Mouse (Mus musculus) heart, postnatal 10 days (tissue): Measurements from ENCODE around the gene Rpl10-ps3. TPM values are rescaled to one million over a fixed set of nuclear protein-coding genes. Genes with fewer than 3 reads are reported as not detected.

Experiments
- DNase-seq, 2 experiments: peaks; one replicate each; pipeline ENCODE4 v3.0.0; 2021
- intact Hi-C: fragments of 180-260 bp; cut with DNase I; formaldehyde crosslinking; loops from one replicate; pipeline ENCODE4 v1.15.1; 2025
- total RNA-seq, 2 experiments: library from RNA; stranded (reverse); gene quantifications; 2 replicates each; pipeline ENCODE4 v1.2.3; 2021

Rpl10-ps3 gene
- total RNA-seq, 2 experiments from 2014 or later = 583 to 589 TPM

DNA sequence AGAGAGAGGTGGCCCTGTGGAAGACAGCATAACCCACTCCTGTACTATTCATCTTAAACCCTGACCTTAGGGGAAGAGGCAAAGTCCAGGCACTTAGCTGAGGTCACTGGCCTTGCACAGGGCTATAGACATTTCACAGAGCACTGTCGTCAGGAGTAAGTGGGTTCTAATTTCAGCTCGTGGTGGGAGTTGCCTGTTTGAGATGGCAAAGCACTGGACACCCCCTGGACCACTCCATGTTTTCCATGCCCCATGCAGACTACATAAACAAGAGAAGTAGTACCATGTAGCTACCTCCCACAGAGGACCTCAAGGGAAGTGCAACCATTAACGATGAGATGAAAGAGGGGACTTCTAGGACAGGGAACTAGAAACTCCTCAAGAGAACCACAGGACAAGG lies 29.1 kb downstream of the Rpl10-ps3 start:
- intact Hi-C loops = no loop called here
- no peak for DNase-seq

DNA sequence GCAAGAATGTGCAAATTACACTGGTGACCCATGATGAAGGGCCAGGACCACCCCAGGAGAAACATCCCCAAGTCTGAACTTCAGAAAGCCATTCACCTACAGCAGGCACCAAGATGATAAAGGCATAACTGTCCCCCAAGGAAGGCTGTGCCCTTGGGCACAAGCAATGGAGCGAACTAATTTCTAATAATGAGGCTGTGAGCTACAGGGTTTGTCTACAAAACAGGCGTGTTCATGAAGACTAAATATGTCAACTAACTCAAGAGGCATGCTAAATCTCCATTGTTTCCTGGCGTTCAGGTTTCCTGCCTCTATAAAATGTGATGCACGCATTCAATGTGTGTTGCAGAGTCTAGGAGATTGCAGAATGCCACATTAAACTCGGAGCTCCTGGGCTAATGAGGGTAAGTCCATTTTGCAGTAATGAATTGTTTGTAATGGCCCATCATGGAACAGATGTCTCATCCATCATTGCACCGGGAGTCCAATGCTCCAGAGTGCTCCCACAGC lies 33.7 kb downstream of the Rpl10-ps3 start:
- no peak for DNase-seq
- intact Hi-C loops = no loop called here

DNA sequence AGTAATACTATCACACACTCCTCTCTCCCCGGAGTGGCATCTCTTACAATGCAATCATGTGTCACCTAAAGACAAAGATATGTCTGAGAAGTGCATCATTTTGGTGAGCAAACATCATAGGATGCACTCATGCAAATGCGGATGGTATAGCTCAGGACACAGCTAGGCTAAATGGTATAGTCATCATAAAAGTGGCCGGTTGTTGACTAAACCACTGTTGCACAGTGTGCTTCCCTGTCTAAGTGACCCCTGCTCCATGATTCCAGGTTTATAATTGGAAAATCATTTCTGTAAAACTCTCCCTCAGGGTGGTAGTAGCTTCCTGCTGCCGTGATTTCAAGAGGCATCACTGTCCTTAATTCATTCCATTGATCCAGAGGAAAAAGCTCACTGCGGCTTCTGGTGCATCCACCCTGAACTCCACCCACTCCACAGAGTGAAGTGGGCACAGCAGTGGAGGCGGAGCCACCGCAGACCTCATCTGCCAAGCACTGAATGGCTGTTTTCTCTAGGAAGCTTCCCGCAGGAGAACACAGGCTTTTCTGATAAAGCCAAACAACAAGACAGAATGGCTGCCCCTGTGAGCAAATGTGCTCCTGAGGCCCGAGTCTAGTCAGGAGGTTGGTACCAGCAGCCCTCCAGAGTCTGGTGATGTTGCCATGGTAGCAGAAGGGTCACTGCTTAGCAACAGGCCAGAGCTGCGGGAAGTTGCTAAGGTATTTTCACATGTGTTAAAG lies 38.9 kb downstream of the Rpl10-ps3 start:
- intact Hi-C loops = no loop called here
- DNase-seq = no peak

DNA sequence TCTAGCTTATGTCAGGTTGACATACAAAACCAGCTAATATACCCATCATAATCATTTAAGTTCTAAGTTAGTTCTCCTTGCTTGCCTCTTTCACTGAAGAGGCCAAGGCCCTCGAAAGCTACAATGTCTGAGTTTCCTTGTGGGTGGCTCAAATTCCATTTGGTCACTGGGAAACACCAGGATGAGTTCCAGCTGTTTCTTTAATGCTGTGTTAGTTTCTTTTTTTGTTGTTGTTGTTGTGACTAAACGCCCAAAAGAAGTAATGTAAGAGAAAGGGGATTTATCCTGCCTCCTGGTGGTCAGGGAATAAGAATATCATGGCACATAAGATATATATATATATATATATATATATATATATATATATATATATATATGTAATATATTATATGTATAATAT lies 39.7 kb downstream of the Rpl10-ps3 start:
- intact Hi-C loops = no loop called here

DNA sequence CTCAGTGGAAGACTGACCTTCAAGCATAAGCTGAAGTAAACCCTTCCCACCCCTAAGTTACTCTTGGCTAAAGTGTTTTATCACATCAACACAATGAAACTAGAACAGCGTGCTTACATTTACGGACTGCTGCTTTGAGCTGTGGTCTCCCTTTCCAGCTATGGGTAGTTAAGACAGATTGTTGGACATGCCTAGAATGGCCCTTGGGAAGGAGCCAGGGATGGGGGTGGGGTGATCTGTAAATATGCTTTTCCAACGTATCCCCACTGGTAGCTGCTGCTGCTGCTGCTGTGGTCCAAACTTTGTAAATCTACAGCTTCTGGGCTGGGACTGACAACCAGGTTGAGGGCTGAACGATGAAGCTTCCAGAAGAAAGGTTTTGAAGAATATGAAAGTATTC lies 40.8 kb downstream of the Rpl10-ps3 start:
- DNase-seq = peak; percentile 45 to 47
- intact Hi-C loops = no loop called here

More for the DNA sequence above, 39.7 kb downstream of the Rpl10-ps3 start:
- DNase-seq = peak in 1 of 2 experiments; percentile 9

DNA sequence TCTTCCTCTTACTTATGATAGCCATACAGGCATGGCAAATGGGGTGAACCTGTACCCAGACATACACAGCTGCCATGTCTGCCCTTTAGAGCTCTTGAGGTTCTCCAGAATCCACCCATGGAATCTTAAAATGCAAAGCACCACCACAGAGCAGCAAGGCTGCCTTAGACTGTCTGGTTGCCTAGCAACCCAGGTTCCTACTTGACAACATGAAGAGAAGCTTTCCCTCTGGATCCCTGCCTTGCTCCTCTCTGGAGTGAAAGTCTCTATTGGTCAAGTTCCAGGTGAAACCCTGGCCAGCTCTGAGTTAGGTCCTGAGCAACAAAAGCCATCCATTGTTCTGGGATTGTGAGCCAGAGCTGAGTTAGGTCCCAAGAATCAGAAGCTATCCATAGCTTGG lies 43.0 kb downstream of the Rpl10-ps3 start:
- intact Hi-C loops = no loop called here
- peak; percentile 33 for DNase-seq

DNA sequence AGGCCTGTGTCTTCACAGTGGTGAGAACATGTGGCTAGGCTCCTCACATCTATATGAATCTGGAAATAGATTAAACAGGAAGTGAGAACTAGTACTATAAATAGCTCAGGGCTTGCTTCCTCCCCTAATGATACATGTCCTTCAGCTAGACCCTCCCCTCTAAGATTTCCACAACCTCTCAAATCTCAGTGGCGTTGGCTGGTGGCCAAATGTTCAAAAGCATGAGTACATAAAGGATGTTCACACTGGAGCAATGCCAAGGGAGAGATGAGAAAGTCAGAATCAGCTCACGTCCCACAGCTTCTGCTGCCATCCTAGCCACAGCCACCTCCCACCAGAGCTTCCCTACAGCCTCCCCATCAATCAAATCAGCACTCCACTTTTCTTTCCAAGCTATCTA lies 46.4 kb downstream of the Rpl10-ps3 start:
- intact Hi-C loops = no loop called here

More for the DNA sequence above, 46.4 kb downstream of the Rpl10-ps3 start:
- no peak for DNase-seq

Other genes starting within 250 kb of the Rpl10-ps3 start
- 1 to 10 TPM; 1.2 to 2.6 TPM for gene Plet1, start 149.6 kb upstream of the Rpl10-ps3 start, total RNA-seq
- gene Pts, start 183.8 kb upstream of the Rpl10-ps3 start, total RNA-seq = 10 to 100 TPM; 31.7 to 36.8 TPM
- gene Il18, start 209.9 kb upstream of the Rpl10-ps3 start, total RNA-seq = 1 to 10 TPM; 1.3 to 2.5 TPM
- under 1 TPM; 0.19 to 0.20 TPM for gene Bco2, start 210.2 kb upstream of the Rpl10-ps3 start, total RNA-seq
- not detected for gene Tex12, start 216.4 kb upstream of the Rpl10-ps3 start, total RNA-seq